13 mouse cellular contexts compared by ENCODE assay signal in the genomic region with DNA sequence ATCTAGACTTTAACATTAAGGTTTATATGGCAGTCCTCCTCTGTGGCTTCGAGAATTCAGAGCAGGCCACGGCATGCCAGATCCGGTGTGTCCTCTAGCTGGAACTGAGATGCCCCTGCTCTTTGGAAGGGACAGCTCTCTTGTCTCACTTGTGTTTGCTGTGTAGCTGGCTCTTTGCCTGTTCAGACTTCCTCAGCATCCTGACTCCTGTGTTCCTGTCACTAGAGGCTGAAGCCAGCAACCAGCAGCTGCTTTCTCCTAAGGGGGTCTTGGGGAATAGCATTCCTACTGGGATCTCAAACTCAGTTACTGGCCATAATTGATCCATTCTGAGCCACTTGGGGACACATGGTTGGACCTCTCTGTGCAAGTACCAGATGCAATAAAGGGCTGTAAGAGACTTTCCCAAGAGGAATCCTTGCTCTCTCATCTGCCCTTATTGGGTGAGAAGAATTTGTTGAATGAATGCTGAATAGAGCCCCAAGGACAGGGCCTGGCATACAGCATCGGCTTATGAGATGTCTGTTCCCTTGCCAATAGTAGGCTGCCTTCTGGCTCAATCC.
"Had no signal": no experiment of that assay in that cellular context is flagged by ENCODE, and none has a peak within 500 bp of the region (broad histone marks: within the 10 kb centered on the region; RNA-seq: fewer than 3 reads in every experiment).

No protein-coding gene starts in this region.

- H3K9me3 ChIP-seq: limb, embryonic 15.5 days; liver, embryonic 13.5 days; lung, embryonic 15.5 days had no signal

- H3K4me1 ChIP-seq: limb, embryonic 15.5 days; liver, embryonic 13.5 days; lung, embryonic 15.5 days had no signal

- ATAC-seq: liver, postnatal 0 days; midbrain, embryonic 16.5 days had no signal

- DNase-seq: kidney, adult 9 months; liver, embryonic 13.5 days; liver, postnatal 0 days; lung, postnatal 14 days; right cerebral cortex, postnatal 14 days; thymus, postnatal 36 days had no signal

- H3K4me3 ChIP-seq: limb, embryonic 15.5 days; liver, embryonic 13.5 days; lung, embryonic 15.5 days; megakaryocyte, embryonic 14.5 days had no signal

- H3K4me2 ChIP-seq: limb, embryonic 15.5 days; liver, embryonic 13.5 days; lung, embryonic 15.5 days; midbrain, embryonic 11.5 days had no signal

- H3K27ac ChIP-seq: kidney, postnatal 0 days; limb, embryonic 15.5 days; liver, embryonic 13.5 days; lung, embryonic 15.5 days; macrophage had no signal

- H3K36me3 ChIP-seq: limb, embryonic 15.5 days; liver, embryonic 13.5 days; lung, embryonic 15.5 days had no signal

- H3K27me3 ChIP-seq: limb, embryonic 15.5 days; liver, embryonic 13.5 days; lung, embryonic 15.5 days had no signal

- H3K9ac ChIP-seq: limb, embryonic 15.5 days; liver, embryonic 13.5 days; liver, postnatal 0 days; lung, embryonic 15.5 days had no signal
